Mouse (Mus musculus): ENCODE data around the gene Spib. TPM values are rescaled to one million over a fixed set of nuclear protein-coding genes. Genes with fewer than 3 reads are reported as not detected.

Spib gene
- polyA plus RNA-seq, 1 experiment from 2014 or later: not detected

- H3K4me3 ChIP-seq (replicated peaks; ENCODE audit: low read depth, low read length): no peak overlapping the region
- no peak for ATAC-seq (ENCODE audit: low FRiP score, low TSS enrichment)
These were observed 19.4 kb upstream of the Spib start for GRCm38 (mm10) chr7:44551301-44551700.

GRCm38 (mm10) chr7:44550409-44550678, 18.5 kb upstream of the Spib start:
- H3K9me3 ChIP-seq (ENCODE audit: control insufficient read depth, low read length): no peaks in the 10 kb centered on the region
- no peak for ATAC-seq (ENCODE audit: low FRiP score, low TSS enrichment)
- H3K27me3 ChIP-seq (ENCODE audit: control insufficient read depth, insufficient read depth, low read length): no peaks in the 10 kb centered on the region
- H3K36me3 ChIP-seq (ENCODE audit: control insufficient read depth, insufficient read depth, low read length): peaks cover 28% of the 10 kb centered on the region
- H3K9ac ChIP-seq (replicated peaks; ENCODE audit: low read length): no peak overlapping the region
- 98% methylated on average over 12 of the region's 12 CpGs for WGBS
- DNase-seq: no peak
- H3K27ac ChIP-seq (replicated peaks; ENCODE audit: low read depth, low read length): no peak overlapping the region
- no peak overlapping the region for H3K4me3 ChIP-seq (replicated peaks; ENCODE audit: low read depth, low read length)
- H3K4me2 ChIP-seq (ENCODE audit: low read length): no peak overlapping the region
- peaks cover 16% of the 10 kb centered on the region for H3K4me1 ChIP-seq (ENCODE audit: control insufficient read depth, insufficient read depth, low read length)

More at GRCm38 (mm10) chr7:44551301-44551700, 19.4 kb upstream of the Spib start:
- H3K4me2 ChIP-seq (ENCODE audit: low read length): no peak overlapping the region
- H3K4me1 ChIP-seq (ENCODE audit: control insufficient read depth, insufficient read depth, low read length): peaks cover 16% of the 10 kb centered on the region
- no peaks in the 10 kb centered on the region for H3K9me3 ChIP-seq (ENCODE audit: control insufficient read depth, low read length)
- H3K9ac ChIP-seq (replicated peaks; ENCODE audit: low read length): no peak overlapping the region
- no peaks in the 10 kb centered on the region for H3K27me3 ChIP-seq (ENCODE audit: control insufficient read depth, insufficient read depth, low read length)
- DNase-seq: no peak
- H3K36me3 ChIP-seq (ENCODE audit: control insufficient read depth, insufficient read depth, low read length): peaks cover 28% of the 10 kb centered on the region
- WGBS: 94% methylated on average over 21 of the region's 21 CpGs
- H3K27ac ChIP-seq (replicated peaks; ENCODE audit: low read depth, low read length): no peak overlapping the region

- H3K36me3 ChIP-seq (ENCODE audit: control insufficient read depth, insufficient read depth, low read length): peaks cover 28% of the 10 kb centered on the region
- ATAC-seq (ENCODE audit: low FRiP score, low TSS enrichment) (no peak), DNase-seq (no peak)
- no peaks in the 10 kb centered on the region for H3K9me3 ChIP-seq (ENCODE audit: control insufficient read depth, low read length)
- H3K4me2 ChIP-seq (ENCODE audit: low read length): no peak overlapping the region
- H3K9ac ChIP-seq (replicated peaks; ENCODE audit: low read length): no peak overlapping the region
- no peaks in the 10 kb centered on the region for H3K27me3 ChIP-seq (ENCODE audit: control insufficient read depth, insufficient read depth, low read length)
- peaks cover 16% of the 10 kb centered on the region for H3K4me1 ChIP-seq (ENCODE audit: control insufficient read depth, insufficient read depth, low read length)
- no peak overlapping the region for H3K4me3 ChIP-seq (replicated peaks; ENCODE audit: low read depth, low read length)
- no peak overlapping the region for H3K27ac ChIP-seq (replicated peaks; ENCODE audit: low read depth, low read length)
- 96% methylated on average over 23 of the region's 23 CpGs for whole genome bisulfite sequencing
These were observed 17.9 kb upstream of the Spib start for GRCm38 (mm10) chr7:44549621-44550408.

GRCm38 (mm10) chr7:44548497-44549087, 16.7 kb upstream of the Spib start, which contains the start of gene Pold1:
Gene Pold1, minus strand, starts transcription at chr7:44548849.
- peaks cover 16% of the 10 kb centered on the region for H3K4me1 ChIP-seq (ENCODE audit: control insufficient read depth, insufficient read depth, low read length)
- H3K36me3 ChIP-seq (ENCODE audit: control insufficient read depth, insufficient read depth, low read length): peaks cover 28% of the 10 kb centered on the region
- peak within 1 kb of the TSS; percentile 95 for H3K4me2 ChIP-seq (ENCODE audit: low read length)
- ATAC-seq (ENCODE audit: low FRiP score, low TSS enrichment) (peak; percentile 90), DNase-seq (peak; percentile 99)
- H3K27ac ChIP-seq (replicated peaks; ENCODE audit: low read depth, low read length): peak within 1 kb of the TSS; percentile 49; the same call in 1 of the 2 replicates
- no peaks in the 10 kb centered on the region for H3K27me3 ChIP-seq (ENCODE audit: control insufficient read depth, insufficient read depth, low read length)
- peak within 1 kb of the TSS; percentile 56 for H3K4me3 ChIP-seq (replicated peaks; ENCODE audit: low read depth, low read length)
- no peaks in the 10 kb centered on the region for H3K9me3 ChIP-seq (ENCODE audit: control insufficient read depth, low read length)
- 0% methylated on average over 43 of the region's 43 CpGs for WGBS
- peak within 1 kb of the TSS; percentile 45 for H3K9ac ChIP-seq (replicated peaks; ENCODE audit: low read length)

GRCm38 (mm10) chr7:44547725-44548124, 15.9 kb upstream of the Spib start:
- Histone ChIP-seq H3K4me1 (ENCODE audit: control insufficient read depth, insufficient read depth, low read length) (peaks cover 9% of the 10 kb centered on the region), H3K27me3 (ENCODE audit: control insufficient read depth, insufficient read depth, low read length) (no peaks in the 10 kb centered on the region), H3K27ac (replicated peaks; ENCODE audit: low read depth, low read length) (no peak overlapping the region), H3K9ac (replicated peaks; ENCODE audit: low read length) (peak overlapping the region; percentile 37; the same call in 1 of the 2 replicates), H3K9me3 (ENCODE audit: control insufficient read depth, low read length) (no peaks in the 10 kb centered on the region), H3K36me3 (ENCODE audit: control insufficient read depth, insufficient read depth, low read length) (peaks cover 28% of the 10 kb centered on the region), H3K4me2 (ENCODE audit: low read length) (peak overlapping the region; percentile 95), H3K4me3 (replicated peaks; ENCODE audit: low read depth, low read length) (peak overlapping the region; percentile 56)
- ATAC-seq (ENCODE audit: low FRiP score, low TSS enrichment): no peak
- no peak for DNase-seq
- WGBS: 30% methylated on average over 5 of the region's 5 CpGs

DNA sequence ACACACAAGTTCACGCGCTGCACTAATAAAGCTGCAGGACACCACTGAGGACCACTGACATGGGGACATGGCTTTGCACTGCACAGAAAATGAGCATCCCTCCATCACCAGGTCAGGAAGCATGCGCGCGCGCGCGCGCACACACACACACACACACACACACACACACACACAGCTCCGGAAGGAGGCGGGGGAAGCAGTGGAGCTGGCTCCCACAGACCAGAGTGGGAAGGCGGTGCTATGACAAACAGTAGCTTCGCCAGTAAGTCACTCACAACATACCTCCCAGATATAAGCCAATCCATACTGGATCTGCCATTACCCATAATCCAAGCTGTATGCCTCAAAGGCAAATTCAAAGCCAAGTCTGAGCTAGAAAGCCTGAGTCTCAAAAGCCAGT, 15.2 kb upstream of the Spib start:
- Histone ChIP-seq H3K4me3 (replicated peaks; ENCODE audit: low read depth, low read length) (0 out of 2 replicates have a peak overlapping the region, but pooled peaks have one; percentile 56), H3K9me3 (ENCODE audit: control insufficient read depth, low read length) (no peaks in the 10 kb centered on the region), H3K4me2 (ENCODE audit: low read length) (peak overlapping the region; percentile 95; the same call in 1 of the 2 replicates), H3K27me3 (ENCODE audit: control insufficient read depth, insufficient read depth, low read length) (no peaks in the 10 kb centered on the region), H3K4me1 (ENCODE audit: control insufficient read depth, insufficient read depth, low read length) (peaks cover 8% of the 10 kb centered on the region), H3K36me3 (ENCODE audit: control insufficient read depth, insufficient read depth, low read length) (peaks cover 31% of the 10 kb centered on the region), H3K9ac (replicated peaks; ENCODE audit: low read length) (no peak overlapping the region), H3K27ac (replicated peaks; ENCODE audit: low read depth, low read length) (no peak overlapping the region)
- DNase-seq (no peak), ATAC-seq (ENCODE audit: low FRiP score, low TSS enrichment) (no peak)
- WGBS: 95% methylated on average over 13 of the region's 13 CpGs

- 98% methylated on average over 3 of the region's 3 CpGs for WGBS
- no peak for ATAC-seq (ENCODE audit: low FRiP score, low TSS enrichment)
- Histone ChIP-seq H3K4me3 (replicated peaks; ENCODE audit: low read depth, low read length) (no peak overlapping the region), H3K27ac (replicated peaks; ENCODE audit: low read depth, low read length) (no peak overlapping the region), H3K4me1 (ENCODE audit: control insufficient read depth, insufficient read depth, low read length) (peaks cover 8% of the 10 kb centered on the region), H3K4me2 (ENCODE audit: low read length) (no peak overlapping the region), H3K36me3 (ENCODE audit: control insufficient read depth, insufficient read depth, low read length) (peaks cover 24% of the 10 kb centered on the region), H3K9ac (replicated peaks; ENCODE audit: low read length) (no peak overlapping the region), H3K27me3 (ENCODE audit: control insufficient read depth, insufficient read depth, low read length) (no peaks in the 10 kb centered on the region), H3K9me3 (ENCODE audit: control insufficient read depth, low read length) (no peaks in the 10 kb centered on the region)
- no peak for DNase-seq
These were observed 14.4 kb upstream of the Spib start for GRCm38 (mm10) chr7:44546274-44546673.

DNA sequence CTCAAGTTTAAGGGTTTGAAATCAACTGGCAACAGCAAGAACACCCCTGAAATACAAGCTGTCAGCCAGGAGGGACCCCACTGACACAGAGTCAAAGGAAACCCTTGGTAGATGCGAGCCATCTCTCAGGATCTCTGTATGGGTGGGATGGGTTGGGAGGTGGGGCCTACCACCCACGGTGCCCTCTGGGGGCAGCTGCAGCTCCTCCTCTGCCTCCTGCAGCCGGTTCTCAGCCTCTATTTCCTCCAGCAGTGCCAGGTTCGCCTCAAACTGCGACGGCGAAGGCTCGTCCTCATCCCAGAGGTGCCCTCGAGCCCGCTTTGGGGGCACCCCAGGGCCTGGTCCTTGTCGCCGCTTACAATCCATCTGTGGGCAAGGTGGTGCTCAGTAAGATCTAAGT, 11.2 kb upstream of the Spib start:
- H3K4me2 ChIP-seq (ENCODE audit: low read length): no peak overlapping the region
- no peaks in the 10 kb centered on the region for H3K27me3 ChIP-seq (ENCODE audit: control insufficient read depth, insufficient read depth, low read length)
- ATAC-seq (ENCODE audit: low FRiP score, low TSS enrichment) (no peak), DNase-seq (no peak)
- WGBS: 83% methylated on average over 12 of the region's 12 CpGs
- no peak overlapping the region for H3K4me3 ChIP-seq (replicated peaks; ENCODE audit: low read depth, low read length)
- H3K4me1 ChIP-seq (ENCODE audit: control insufficient read depth, insufficient read depth, low read length): peaks cover 7% of the 10 kb centered on the region
- peaks cover 30% of the 10 kb centered on the region for H3K36me3 ChIP-seq (ENCODE audit: control insufficient read depth, insufficient read depth, low read length)
- H3K9ac ChIP-seq (replicated peaks; ENCODE audit: low read length): no peak overlapping the region
- no peak overlapping the region for H3K27ac ChIP-seq (replicated peaks; ENCODE audit: low read depth, low read length)
- H3K9me3 ChIP-seq (ENCODE audit: control insufficient read depth, low read length): no peaks in the 10 kb centered on the region

GRCm38 (mm10) chr7:44542555-44542954, 10.7 kb upstream of the Spib start:
- WGBS: 96% methylated on average over 11 of the region's 11 CpGs
- no peak overlapping the region for H3K27ac ChIP-seq (replicated peaks; ENCODE audit: low read depth, low read length)
- H3K36me3 ChIP-seq (ENCODE audit: control insufficient read depth, insufficient read depth, low read length): peaks cover 34% of the 10 kb centered on the region
- ATAC-seq (ENCODE audit: low FRiP score, low TSS enrichment): no peak
- no peak for DNase-seq
- H3K4me2 ChIP-seq (ENCODE audit: low read length): no peak overlapping the region
- peaks cover 2% of the 10 kb centered on the region; the same call in 1 of the 2 replicates for H3K4me1 ChIP-seq (ENCODE audit: control insufficient read depth, insufficient read depth, low read length)
- H3K27me3 ChIP-seq (ENCODE audit: control insufficient read depth, insufficient read depth, low read length): no peaks in the 10 kb centered on the region
- no peak overlapping the region for H3K9ac ChIP-seq (replicated peaks; ENCODE audit: low read length)
- H3K4me3 ChIP-seq (replicated peaks; ENCODE audit: low read depth, low read length): no peak overlapping the region
- no peaks in the 10 kb centered on the region for H3K9me3 ChIP-seq (ENCODE audit: control insufficient read depth, low read length)
